Mouse (Mus musculus) intestine, embryonic 16.5 days (tissue): Measurements from ENCODE around the gene Mrps11. TPM values are rescaled to one million over a fixed set of nuclear protein-coding genes. Genes with fewer than 3 reads are reported as not detected.

ENCODE experiments used
- ATAC-seq: fragments of 200-750 bp; cut with Nextera tagmentation; 2 replicates; pipeline ENCODE4 v1.8.0; 2017; ENCODE audit warnings: moderate TSS enrichment, moderate library complexity
- H3K27ac ChIP-seq: fragments of 300-500 bp; sonication (generic); 2 replicates; pipeline ENCODE4 v1.5.1; 2014; ENCODE audit warnings: mild to moderate bottlenecking, low read length
- H3K27me3 ChIP-seq: fragments of 300-500 bp; sonication (generic); replicated peaks from 2 replicates; pipeline ENCODE4 v1.6.1; 2014; ENCODE audit warnings: low read length, control low read depth, mixed read lengths; ENCODE audit not compliant: control insufficient read depth, insufficient read depth
- H3K36me3 ChIP-seq: fragments of 300-500 bp; sonication (generic); 2 replicates; pipeline ENCODE4 v1.6.1; 2014; ENCODE audit warnings: low read length, control low read depth; ENCODE audit not compliant: control insufficient read depth, insufficient read depth
- H3K4me1 ChIP-seq: fragments of 300-500 bp; sonication (generic); 2 replicates; pipeline ENCODE4 v1.6.1; 2014; ENCODE audit warnings: low read length, control low read depth, mixed read lengths; ENCODE audit not compliant: control insufficient read depth, insufficient read depth
- H3K4me2 ChIP-seq: fragments of 300-500 bp; sonication (generic); 2 replicates; pipeline ENCODE4 v1.6.1; 2014; ENCODE audit warnings: low read depth, low read length, control low read depth
- H3K4me3 ChIP-seq: fragments of 300-500 bp; sonication (generic); 2 replicates; pipeline ENCODE4 v1.5.1; 2014; ENCODE audit warnings: mild to moderate bottlenecking, low read length
- H3K9ac ChIP-seq: fragments of 300-500 bp; sonication (generic); 2 replicates; pipeline ENCODE4 v1.6.1; 2014; ENCODE audit warnings: low read depth, low read length
- H3K9me3 ChIP-seq: fragments of 300-500 bp; sonication (generic); 2 replicates; pipeline ENCODE4 v1.6.1; 2016; ENCODE audit warnings: low read length, control low read depth; ENCODE audit not compliant: control insufficient read depth
- WGBS: fragments of 180-500 bp; shearing (Covaris S2); extraction: QIAGEN DNeasy Blood & Tissue Kit; methylation state at CpG from one replicate; pipeline ENCODE4 v1.1.7; 2014; 5-methylcytosine and 5-hydroxymethylcytosine counted together
- polyA plus RNA-seq: library from polyadenylated mRNA; unstranded; fragments of >200 nt; fragmentation: Nextera tagmentation; extraction: Ambion mirVana; gene quantifications from 2 replicates; pipeline ENCODE4 v1.2.1, GENCODE M21; 2015

The Mrps11 gene
- polyA plus RNA-seq, 1 experiment from 2014 or later: 66.9 TPM

- Histone ChIP-seq H3K4me3 (no peak overlapping the region), H3K9ac (no peak overlapping the region), H3K4me2 (no peak overlapping the region), H3K27ac (no peak overlapping the region), H3K27me3 (no peaks in the 10 kb centered on the region), H3K9me3 (no peaks in the 10 kb centered on the region), H3K4me1 (no peaks in the 10 kb centered on the region), H3K36me3 (no peaks in the 10 kb centered on the region; the same call in 1 of the 2 replicates)
- 82% methylated on average over 15 of the region's 15 CpGs for WGBS
- ATAC-seq: peak; percentile 77
Measured at GRCm38 (mm10) chr7:78791359-78792222, 8.7 kb downstream of the Mrps11 start.

GRCm38 (mm10) chr7:78793895-78794570 lies 11.1 kb downstream of the Mrps11 start:
- no peak overlapping the region for H3K4me3 ChIP-seq
- no peak overlapping the region for H3K27ac ChIP-seq
- no peak overlapping the region for H3K4me2 ChIP-seq
- H3K27me3 ChIP-seq: no peaks in the 10 kb centered on the region
- 83% methylated on average over 13 of the region's 13 CpGs for WGBS
- H3K4me1 ChIP-seq: no peaks in the 10 kb centered on the region
- no peaks in the 10 kb centered on the region for H3K9me3 ChIP-seq
- no peaks in the 10 kb centered on the region; the same call in 1 of the 2 replicates for H3K36me3 ChIP-seq
- H3K9ac ChIP-seq: no peak overlapping the region
- no peak for ATAC-seq

DNA sequence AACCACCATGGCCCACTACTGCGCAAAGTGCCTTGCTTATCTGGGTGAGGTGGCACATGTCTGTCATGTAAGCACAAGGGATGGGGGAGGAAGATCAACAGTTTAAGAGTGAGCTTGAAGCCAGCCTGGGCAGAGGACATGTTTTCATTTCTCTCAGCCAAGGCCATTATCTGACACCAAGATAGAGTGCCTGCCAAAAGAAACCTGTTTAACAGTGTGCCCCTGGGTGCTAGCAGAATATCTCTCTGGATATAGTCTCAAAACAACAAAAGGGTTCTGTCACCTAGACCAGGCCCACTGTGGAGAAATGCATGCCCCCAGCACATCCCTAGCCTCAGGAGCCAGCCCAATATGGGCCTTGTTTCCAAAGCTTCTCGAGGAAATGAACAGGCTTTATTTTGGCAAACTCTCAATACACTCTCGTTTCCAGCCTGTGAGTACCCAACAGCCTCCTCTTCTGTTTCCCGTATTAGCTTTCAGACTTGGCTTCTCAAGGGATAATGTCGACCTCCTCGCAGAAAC lies 11.7 kb downstream of the Mrps11 start:
- no peak for ATAC-seq

DNA sequence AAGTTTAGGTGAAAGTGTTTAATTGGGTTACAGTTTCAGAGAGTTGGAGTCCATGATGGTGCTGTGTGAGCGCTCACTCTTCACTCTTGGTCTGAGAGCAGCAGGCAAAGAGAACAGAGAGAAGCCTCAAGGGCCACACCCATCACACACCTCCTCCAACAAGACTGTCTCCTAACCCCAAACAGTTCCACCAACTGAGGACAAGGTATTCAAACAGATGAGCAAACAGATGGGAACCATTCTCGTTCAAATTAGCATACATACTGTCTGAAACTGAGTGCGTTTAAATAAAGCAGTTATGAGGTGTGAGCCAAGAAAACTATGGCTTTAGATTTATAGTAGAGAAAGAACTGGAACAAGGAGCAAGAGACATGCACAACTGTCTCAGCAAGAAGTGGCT lies 13.7 kb downstream of the Mrps11 start:
- Histone ChIP-seq H3K4me1 (no peaks in the 10 kb centered on the region), H3K4me3 (no peak overlapping the region), H3K36me3 (no peaks in the 10 kb centered on the region; the same call in 1 of the 2 replicates), H3K9me3 (no peaks in the 10 kb centered on the region), H3K4me2 (no peak overlapping the region), H3K27me3 (peaks cover 3% of the 10 kb centered on the region; the same call in 1 of the 2 replicates), H3K27ac (no peak overlapping the region), H3K9ac (no peak overlapping the region)
- no peak for ATAC-seq
- 84% methylated on average over 3 of the region's 3 CpGs for WGBS

More for the DNA sequence above, 11.7 kb downstream of the Mrps11 start:
- no peak overlapping the region for H3K9ac ChIP-seq
- no peak overlapping the region for H3K27ac ChIP-seq
- 77% methylated on average over 6 of the region's 6 CpGs for WGBS
- no peaks in the 10 kb centered on the region for H3K9me3 ChIP-seq
- no peak overlapping the region for H3K4me3 ChIP-seq
- H3K4me2 ChIP-seq: no peak overlapping the region
- no peaks in the 10 kb centered on the region for H3K4me1 ChIP-seq
- no peaks in the 10 kb centered on the region; the same call in 1 of the 2 replicates for H3K36me3 ChIP-seq
- H3K27me3 ChIP-seq: no peaks in the 10 kb centered on the region

- H3K4me3 ChIP-seq: no peak overlapping the region
- H3K27ac ChIP-seq: no peak overlapping the region
- no peaks in the 10 kb centered on the region; the same call in 1 of the 2 replicates for H3K36me3 ChIP-seq
- 58% methylated on average over 9 of the region's 9 CpGs for WGBS
- no peak overlapping the region for H3K9ac ChIP-seq
- peaks cover 3% of the 10 kb centered on the region; the same call in 1 of the 2 replicates for H3K27me3 ChIP-seq
- ATAC-seq: no peak
- H3K4me2 ChIP-seq: no peak overlapping the region
- no peaks in the 10 kb centered on the region for H3K9me3 ChIP-seq
- H3K4me1 ChIP-seq: no peaks in the 10 kb centered on the region
Measured at GRCm38 (mm10) chr7:78797843-78798455, 15.0 kb downstream of the Mrps11 start.

- peak; percentile 68; the same call in 1 of the 2 replicates for ATAC-seq
- 78% methylated on average over 9 of the region's 9 CpGs for WGBS
Measured at GRCm38 (mm10) chr7:78799730-78800496, 17.0 kb downstream of the Mrps11 start.

GRCm38 (mm10) chr7:78803841-78804240 lies 20.9 kb downstream of the Mrps11 start:
- Histone ChIP-seq H3K9ac (no peak overlapping the region), H3K36me3 (no peaks in the 10 kb centered on the region), H3K27ac (no peak overlapping the region), H3K9me3 (no peaks in the 10 kb centered on the region), H3K4me2 (no peak overlapping the region), H3K4me1 (no peaks in the 10 kb centered on the region), H3K4me3 (no peak overlapping the region), H3K27me3 (peaks cover 3% of the 10 kb centered on the region; the same call in 1 of the 2 replicates)
- 72% methylated on average over 3 of the region's 3 CpGs for WGBS
- ATAC-seq: peak; percentile 65; the same call in 1 of the 2 replicates

More at GRCm38 (mm10) chr7:78799730-78800496, 17.0 kb downstream of the Mrps11 start:
- Histone ChIP-seq H3K9ac (no peak overlapping the region), H3K4me3 (no peak overlapping the region), H3K36me3 (no peaks in the 10 kb centered on the region), H3K27ac (no peak overlapping the region), H3K9me3 (no peaks in the 10 kb centered on the region), H3K27me3 (peaks cover 3% of the 10 kb centered on the region; the same call in 1 of the 2 replicates), H3K4me1 (no peaks in the 10 kb centered on the region), H3K4me2 (no peak overlapping the region)

DNA sequence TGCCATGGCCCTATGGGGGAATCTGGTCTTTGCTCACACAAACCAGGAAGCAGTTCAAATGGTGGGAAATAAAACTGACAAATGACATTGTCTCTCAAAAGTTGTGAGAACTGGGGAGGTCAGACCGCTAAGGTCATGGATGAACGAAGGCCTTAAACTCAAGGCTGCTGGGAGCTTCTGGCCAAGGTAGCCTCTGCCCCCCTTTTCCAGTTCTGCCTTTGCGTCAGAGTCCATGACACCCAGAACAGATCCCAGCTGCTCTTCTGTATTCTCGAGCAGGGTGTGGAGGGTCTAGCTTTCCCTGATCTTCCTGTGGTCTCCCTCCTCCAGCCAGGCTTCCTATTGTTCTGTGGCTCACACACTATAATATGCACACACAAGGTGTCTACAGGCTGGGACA lies 24.3 kb downstream of the Mrps11 start:
- Histone ChIP-seq H3K4me2 (no peak overlapping the region), H3K36me3 (no peaks in the 10 kb centered on the region), H3K27ac (no peak overlapping the region), H3K9me3 (no peaks in the 10 kb centered on the region), H3K9ac (no peak overlapping the region), H3K4me1 (no peaks in the 10 kb centered on the region), H3K4me3 (no peak overlapping the region), H3K27me3 (no peaks in the 10 kb centered on the region)
- ATAC-seq: no peak
- WGBS: 60% methylated on average over 4 of the region's 4 CpGs
